Mouse (Mus musculus): ENCODE results near the gene Gm20696.
A peak's percentile ranks its signal among the peaks of the same experiment; 100 is the strongest.

Gene Gm20696

DNA sequence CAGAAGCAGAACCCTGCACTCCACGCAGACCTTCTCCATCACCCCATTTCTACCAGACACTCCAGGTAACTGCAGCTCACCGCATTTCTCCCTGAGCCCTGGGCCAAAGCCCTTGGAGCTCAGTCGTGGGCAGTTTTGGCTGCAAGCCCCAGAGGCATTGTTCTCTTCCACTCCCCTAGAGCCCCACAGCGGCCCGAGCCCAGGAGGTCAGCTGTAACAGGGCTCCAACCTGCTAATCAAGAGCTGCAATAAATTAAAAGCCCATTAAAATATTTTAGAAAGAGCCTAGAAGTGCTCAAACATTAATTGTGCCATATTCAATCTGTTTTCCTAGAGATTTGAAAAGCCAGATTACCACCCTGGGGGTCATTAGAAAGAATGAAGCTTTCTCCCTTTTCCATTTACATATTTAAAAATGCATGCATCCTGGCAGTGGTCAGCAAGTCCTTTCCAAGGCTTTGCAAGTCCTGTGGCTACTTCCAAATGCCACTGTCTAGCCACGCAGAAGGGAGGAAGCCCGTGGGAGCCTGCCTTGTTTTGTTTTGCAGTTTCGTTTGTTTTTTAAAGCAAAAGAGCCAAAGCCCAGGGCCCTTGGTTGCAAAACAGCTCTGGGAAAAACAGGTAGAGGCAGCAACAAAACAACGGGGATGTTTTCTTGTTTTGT, 227.3 kb downstream of the Gm20696 start:
- DNase-seq (ENCODE audit: low spot score), result no peak

GRCm38 (mm10) chr6:99436371-99436770, 230.2 kb downstream of the Gm20696 start:
- no peak for DNase-seq (ENCODE audit: low spot score)

DNA sequence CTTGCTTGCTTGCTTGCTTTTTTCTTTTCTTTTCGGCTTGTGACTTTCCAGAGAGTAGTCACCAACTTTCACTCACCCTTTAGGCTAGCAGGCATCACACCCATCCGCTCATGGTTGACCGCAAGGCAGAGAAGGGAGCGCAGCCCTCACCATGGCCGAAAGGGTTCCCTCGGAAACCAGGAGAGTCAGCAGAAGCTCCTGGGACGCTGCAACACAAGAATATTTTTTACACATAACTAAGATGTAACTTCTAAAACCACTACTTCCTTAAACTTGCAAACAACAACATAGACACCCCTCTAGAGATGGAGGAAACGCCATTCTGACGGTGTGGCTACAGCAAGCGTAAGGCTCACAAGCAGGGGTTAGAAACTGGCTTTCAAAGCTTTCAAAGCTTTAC, 231.5 kb downstream of the Gm20696 start:
- DNase-seq (ENCODE audit: low spot score), result peak; percentile 36

DNA sequence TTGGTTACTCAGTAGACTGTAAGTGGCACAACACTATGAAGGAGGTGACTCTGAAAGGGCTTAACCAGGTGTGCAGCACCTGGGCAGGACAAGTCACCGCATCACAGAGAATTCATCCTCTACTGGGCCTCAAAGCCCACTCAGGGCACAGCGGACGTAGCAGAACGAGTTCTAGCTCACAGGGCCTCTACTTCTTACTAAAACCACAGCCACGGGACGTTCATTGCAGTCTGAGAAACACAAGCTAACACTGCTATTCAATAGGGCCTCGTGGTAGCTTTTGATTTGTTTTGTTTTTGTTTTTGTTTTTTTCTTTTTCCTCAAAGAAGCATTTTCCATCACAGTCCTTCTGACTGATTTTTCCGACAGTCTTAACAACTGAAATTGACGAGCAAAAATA, 233.6 kb downstream of the Gm20696 start:
- no peak for DNase-seq (ENCODE audit: low spot score)

- no peak for DNase-seq (ENCODE audit: low spot score)
Measured at GRCm38 (mm10) chr6:99431941-99432340, 234.7 kb downstream of the Gm20696 start.

DNA sequence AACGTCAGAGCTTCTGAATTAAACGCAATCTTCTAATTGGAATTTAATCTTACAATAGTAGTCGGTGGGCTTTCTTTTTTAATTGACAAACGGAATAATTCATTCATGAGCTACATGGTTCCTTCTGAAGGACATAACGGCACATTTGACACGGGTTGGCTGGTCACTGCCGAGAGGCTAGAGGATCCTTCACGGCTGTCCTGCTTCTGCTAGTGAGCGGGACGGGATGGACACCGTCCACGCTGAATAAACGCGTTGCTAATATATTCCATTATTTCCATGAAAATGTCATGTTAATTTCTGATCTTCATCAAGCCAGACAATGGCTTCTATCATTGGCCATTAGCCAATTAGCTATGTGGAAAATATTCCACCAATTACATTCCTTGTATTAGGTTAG, 236.0 kb downstream of the Gm20696 start:
- DNase-seq (ENCODE audit: low spot score), result no peak

- no peak for DNase-seq (ENCODE audit: low spot score)
Measured at GRCm38 (mm10) chr6:99429378-99430131, 237.0 kb downstream of the Gm20696 start.

DNA sequence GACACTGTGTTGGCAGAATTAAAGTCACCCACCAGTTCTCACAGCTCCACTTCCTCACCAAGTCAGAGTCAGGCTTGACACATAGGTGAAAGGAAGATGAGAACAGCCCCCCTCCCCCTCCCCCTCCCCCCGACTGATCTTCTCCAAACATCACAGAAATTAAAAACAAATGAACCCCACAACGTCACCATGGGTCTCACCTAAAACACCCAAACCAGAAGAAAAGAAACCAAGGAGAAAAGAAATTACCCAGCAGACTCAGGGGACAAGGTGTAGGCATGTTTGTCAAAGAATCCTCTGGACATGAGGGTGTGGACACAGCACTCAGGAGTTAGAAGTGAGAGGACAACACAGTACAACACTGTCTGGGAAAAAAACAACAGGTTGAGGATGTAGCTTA, 237.6 kb downstream of the Gm20696 start:
- DNase-seq (ENCODE audit: low spot score), result no peak

- no peak for DNase-seq (ENCODE audit: low spot score)
Measured at GRCm38 (mm10) chr6:99427301-99427700, 239.3 kb downstream of the Gm20696 start.

GRCm38 (mm10) chr6:99425044-99425443, 241.6 kb downstream of the Gm20696 start:
- no peak for DNase-seq (ENCODE audit: low spot score)

DNA sequence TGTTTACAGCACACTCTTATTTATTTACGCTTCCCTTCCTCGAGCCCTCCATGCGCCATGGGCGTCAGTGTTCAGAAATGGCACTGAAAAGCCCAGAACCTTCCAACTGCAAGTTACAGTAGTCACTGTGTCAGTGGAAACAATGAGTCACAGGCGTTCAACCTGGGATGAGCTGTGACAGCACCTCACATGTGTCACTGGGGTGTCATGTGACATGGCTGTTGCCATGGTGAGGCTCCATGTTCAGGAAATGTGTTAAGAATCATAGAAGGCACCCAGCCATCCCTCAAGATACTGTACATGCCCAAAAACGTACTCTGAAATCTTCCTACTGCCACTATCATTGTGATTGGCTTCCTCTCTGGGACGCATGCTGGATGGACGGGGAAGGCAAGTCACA, 245.9 kb downstream of the Gm20696 start:
- no peak for DNase-seq (ENCODE audit: low spot score)

DNA sequence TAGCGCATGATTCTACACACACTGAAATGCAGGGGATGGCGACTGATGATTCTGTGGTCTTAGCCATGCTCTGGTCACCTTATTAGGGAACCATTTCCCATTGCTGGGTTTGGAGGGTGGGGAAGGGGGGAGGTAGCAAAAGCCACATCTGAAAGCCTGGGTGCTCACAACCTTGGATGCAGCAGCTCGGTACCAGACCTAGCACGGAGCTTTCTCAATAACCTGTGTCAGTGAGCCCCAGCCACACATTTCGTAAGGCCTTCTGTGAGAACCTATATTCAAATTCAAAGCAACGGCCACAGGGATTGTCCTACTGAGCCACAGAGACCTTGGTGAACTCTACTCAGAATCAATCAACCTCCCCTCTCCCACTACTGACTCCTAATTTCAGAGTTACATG, 254.0 kb downstream of the Gm20696 start:
- no peak for DNase-seq (ENCODE audit: low spot score)

GRCm38 (mm10) chr6:99409602-99410001, 257.0 kb downstream of the Gm20696 start:
- no peak for DNase-seq (ENCODE audit: low spot score)

GRCm38 (mm10) chr6:99408880-99409279, 257.7 kb downstream of the Gm20696 start:
- no peak for DNase-seq (ENCODE audit: low spot score)

DNA sequence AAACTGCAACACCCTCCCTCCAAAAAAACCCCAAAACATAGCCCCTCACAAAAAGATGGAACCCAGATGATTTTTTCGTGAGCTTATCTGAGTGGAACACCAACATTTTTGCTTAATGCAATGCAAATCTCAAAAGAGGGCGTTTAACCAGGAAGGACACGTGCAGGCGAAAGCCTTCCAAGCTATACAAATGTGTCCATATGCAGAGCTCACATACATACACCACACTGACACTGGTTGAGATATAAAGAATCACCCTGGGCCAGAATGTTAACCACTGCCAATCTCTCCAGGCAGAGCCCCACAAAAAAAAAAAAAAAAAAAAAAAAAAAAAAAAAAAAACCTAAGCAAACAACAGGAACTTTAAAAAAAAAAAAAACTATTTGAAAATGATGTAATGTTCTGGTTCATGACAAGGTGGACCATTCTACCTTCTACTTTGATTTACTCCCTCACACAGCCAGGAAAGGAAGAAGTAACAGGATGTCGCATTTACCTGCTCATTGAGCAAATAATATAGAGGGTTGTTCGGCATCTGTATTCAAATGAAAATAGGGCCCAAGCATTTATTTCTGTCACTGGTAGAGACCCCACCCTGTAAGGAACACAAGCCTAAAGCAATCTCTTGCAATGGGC, 262.7 kb downstream of the Gm20696 start:
- no peak for DNase-seq (ENCODE audit: low spot score)

DNA sequence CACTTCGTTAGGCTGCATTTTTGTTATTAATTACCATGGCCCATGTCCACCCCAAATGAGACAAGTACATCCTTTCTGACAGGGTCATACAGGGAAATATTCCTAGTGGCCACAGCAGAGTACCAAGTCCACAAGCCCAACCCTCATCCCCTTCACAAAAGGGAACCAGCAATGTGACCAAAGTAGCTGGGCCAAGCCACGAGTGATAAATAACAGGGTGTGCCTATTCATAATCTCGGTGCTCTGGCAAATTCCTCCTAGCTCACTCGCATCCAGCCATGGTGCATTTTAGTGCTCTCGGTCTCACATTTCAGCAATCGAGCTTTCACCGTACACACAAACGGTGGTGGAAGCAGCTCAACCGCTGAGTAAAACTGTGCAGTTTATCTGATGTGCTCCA, 263.7 kb downstream of the Gm20696 start:
- DNase-seq (ENCODE audit: low spot score), result no peak

GRCm38 (mm10) chr6:99402370-99402769, 264.2 kb downstream of the Gm20696 start:
- DNase-seq (ENCODE audit: low spot score), result no peak

DNA sequence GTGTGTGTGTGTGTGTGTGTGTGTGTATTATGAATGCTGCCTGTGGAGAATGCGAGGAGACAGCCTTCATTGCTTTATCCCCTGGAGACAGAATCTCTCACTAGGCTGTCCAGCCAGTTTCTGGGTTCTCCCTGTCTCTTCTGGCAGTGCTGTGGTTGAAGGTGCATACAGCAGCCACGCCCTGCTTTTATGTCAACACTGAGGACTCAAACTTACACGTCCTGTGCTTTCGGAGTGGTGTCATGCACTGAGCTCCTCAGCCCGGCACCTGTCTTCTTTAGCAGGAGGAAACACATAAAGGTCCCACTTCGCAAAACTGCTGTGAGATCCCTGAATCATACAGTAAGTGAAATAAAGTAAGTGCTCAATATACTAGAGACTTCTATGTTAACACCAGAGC, 264.8 kb downstream of the Gm20696 start:
- peak; percentile 45 for DNase-seq (ENCODE audit: low spot score)

- DNase-seq (ENCODE audit: low spot score), result no peak
Measured at GRCm38 (mm10) chr6:99401211-99401610, 265.4 kb downstream of the Gm20696 start.

GRCm38 (mm10) chr6:99395745-99396144, 270.9 kb downstream of the Gm20696 start:
- no peak for DNase-seq (ENCODE audit: low spot score)

- DNase-seq (ENCODE audit: low spot score), result no peak
Measured at GRCm38 (mm10) chr6:99394801-99395200, 271.8 kb downstream of the Gm20696 start.

DNA sequence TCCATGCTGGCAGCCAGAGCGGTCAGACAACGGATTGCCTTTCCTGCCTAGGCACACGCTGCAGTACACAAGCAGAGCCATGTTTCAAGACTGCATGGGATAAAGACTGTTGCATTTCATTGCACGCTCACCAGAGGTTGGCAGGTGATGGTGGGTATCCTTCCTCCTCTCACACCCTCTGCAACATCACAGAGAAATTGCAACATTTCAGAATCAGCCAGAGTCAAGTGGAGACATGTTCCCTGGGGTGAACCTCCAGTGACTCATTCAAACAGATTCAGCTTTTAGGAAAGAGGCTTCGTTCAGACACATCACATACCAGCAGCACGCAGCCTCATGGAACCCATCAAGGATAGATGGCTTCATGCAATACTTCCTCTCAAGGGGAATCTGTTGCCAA, 274.1 kb downstream of the Gm20696 start:
- DNase-seq (ENCODE audit: low spot score), result no peak

Data from lung, postnatal 25 days (tissue).